Mouse (Mus musculus) thymus, adult 2 months (tissue): ENCODE measurements around the gene Slc39a10. TPM values are rescaled to one million over a fixed set of nuclear protein-coding genes. Genes with fewer than 3 reads are reported as not detected.

Source experiments
- DNase-seq: peaks from one replicate; pipeline ENCODE4 v3.0.0; 2021
- H3K27ac ChIP-seq: fragments of 200-500 bp; 2 replicates; pipeline ENCODE4 v1.5.1; 2012; ENCODE audit warnings: low read length, control low read depth; ENCODE audit not compliant: control insufficient read depth, insufficient read depth
- H3K27me3 ChIP-seq: fragments of 200-500 bp; 2 replicates; pipeline ENCODE4 v1.6.1; 2012; ENCODE audit warnings: mild to moderate bottlenecking, low read length, moderate library complexity, mixed read lengths; ENCODE audit not compliant: control insufficient read depth, insufficient read depth
- H3K36me3 ChIP-seq: fragments of 200-500 bp; 2 replicates; pipeline ENCODE4 v1.6.1; 2012; ENCODE audit warnings: mild to moderate bottlenecking, low read length, moderate library complexity; ENCODE audit not compliant: control insufficient read depth, insufficient read depth
- H3K4me1 ChIP-seq: fragments of 200-500 bp; replicated peaks from 2 replicates; pipeline ENCODE4 v1.6.1; 2012; ENCODE audit warnings: low read length; ENCODE audit not compliant: control insufficient read depth, insufficient read depth
- H3K4me3 ChIP-seq: fragments of 200-500 bp; 2 replicates; pipeline ENCODE4 v1.5.1; 2012; ENCODE audit warnings: mild to moderate bottlenecking, low read length, control low read depth, moderate library complexity; ENCODE audit not compliant: control insufficient read depth, insufficient read depth
- CTCF ChIP-seq: fragments of 200-500 bp; IDR thresholded peaks from 2 replicates; pipeline ENCODE4 v1.5.1; 2012; ENCODE audit warnings: mild to moderate bottlenecking, control low read depth, low read length, moderate library complexity, borderline replicate concordance; ENCODE audit not compliant: control insufficient read depth, poor library complexity, insufficient read depth; ENCODE audit errors: extremely low read depth
- POLR2A ChIP-seq: fragments of 200-500 bp; IDR thresholded peaks from 2 replicates; pipeline ENCODE4 v1.6.1; 2012; ENCODE audit warnings: mild to moderate bottlenecking, low read length, control low read depth, moderate library complexity; ENCODE audit not compliant: control insufficient read depth, poor library complexity, insufficient read depth; ENCODE audit errors: extremely low read depth
- WGBS: fragments of 180-500 bp; shearing (Covaris S2); methylation state at CpG from one replicate; pipeline ENCODE4 v1.1.7; 2018; 5-methylcytosine and 5-hydroxymethylcytosine counted together
- polyA plus RNA-seq: library from polyadenylated mRNA; depleted of rRNA; stranded (reverse); fragments of >200 nt; gene quantifications from 2 replicates; pipeline ENCODE4 v1.2.3, GENCODE M21; 2012

Gene Slc39a10
- polyA plus RNA-seq, 1 experiment: 9.1 TPM

DNA sequence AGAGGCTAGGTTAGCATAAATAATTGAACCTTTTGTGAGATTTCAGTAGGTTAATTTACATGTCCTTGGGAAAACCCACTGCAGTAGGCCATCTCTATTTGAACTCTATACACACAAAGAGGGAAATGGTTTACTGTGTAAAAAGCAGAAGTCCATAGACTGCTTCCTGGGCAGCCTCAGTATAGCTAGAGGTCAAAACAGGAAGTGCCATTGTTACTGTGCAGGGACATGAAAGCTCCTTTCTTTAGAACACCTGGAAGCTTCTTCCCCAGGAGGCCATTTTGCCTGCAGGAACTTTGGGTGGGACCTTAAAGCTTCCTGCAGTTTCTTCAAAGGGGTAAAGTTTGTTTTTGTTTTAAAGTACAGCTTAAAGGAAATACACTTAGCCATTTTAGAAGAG, 29.0 kb upstream of the Slc39a10 start:
- Histone ChIP-seq H3K27me3 (no peaks in the 10 kb centered on the region), H3K36me3 (no peaks in the 10 kb centered on the region), H3K27ac (no peak overlapping the region), H3K4me1 (no peaks in the 10 kb centered on the region), H3K4me3 (no peak overlapping the region)
- no peak for DNase-seq
- TF ChIP-seq CTCF (no peak), POLR2A (no peak)

DNA sequence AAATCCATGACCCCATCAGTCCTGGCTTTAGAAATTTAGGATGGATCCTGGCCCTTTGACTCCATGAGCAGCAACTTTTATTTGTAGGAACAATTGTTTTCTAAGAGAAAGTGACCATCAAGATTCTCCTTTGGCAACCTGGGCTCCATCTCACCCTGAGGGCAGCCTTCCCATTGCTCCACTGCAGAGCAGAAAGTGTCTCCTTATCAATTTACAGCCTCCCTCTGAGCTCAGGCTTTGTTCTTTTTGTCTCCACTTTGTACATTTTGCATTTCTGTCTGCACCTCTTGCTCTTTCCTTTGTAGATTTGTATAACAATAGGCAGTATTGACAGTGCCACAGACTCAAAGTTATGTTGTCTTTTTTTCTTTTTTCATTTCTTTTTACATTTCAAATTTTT, 23.6 kb upstream of the Slc39a10 start:
- H3K27ac ChIP-seq: no peak overlapping the region
- H3K36me3 ChIP-seq: no peaks in the 10 kb centered on the region
- no peak for TF ChIP-seq POLR2A
- TF ChIP-seq CTCF: no peak
- H3K4me3 ChIP-seq: no peak overlapping the region
- no peaks in the 10 kb centered on the region for H3K27me3 ChIP-seq
- no peaks in the 10 kb centered on the region for H3K4me1 ChIP-seq
- no peak for DNase-seq

GRCm38 (mm10) chr1:46914349-46914748, 21.7 kb upstream of the Slc39a10 start:
- no peak overlapping the region for H3K4me3 ChIP-seq
- peak; percentile 24 for DNase-seq
- 79% methylated on average over 1 of the region's 1 CpGs for WGBS

DNA sequence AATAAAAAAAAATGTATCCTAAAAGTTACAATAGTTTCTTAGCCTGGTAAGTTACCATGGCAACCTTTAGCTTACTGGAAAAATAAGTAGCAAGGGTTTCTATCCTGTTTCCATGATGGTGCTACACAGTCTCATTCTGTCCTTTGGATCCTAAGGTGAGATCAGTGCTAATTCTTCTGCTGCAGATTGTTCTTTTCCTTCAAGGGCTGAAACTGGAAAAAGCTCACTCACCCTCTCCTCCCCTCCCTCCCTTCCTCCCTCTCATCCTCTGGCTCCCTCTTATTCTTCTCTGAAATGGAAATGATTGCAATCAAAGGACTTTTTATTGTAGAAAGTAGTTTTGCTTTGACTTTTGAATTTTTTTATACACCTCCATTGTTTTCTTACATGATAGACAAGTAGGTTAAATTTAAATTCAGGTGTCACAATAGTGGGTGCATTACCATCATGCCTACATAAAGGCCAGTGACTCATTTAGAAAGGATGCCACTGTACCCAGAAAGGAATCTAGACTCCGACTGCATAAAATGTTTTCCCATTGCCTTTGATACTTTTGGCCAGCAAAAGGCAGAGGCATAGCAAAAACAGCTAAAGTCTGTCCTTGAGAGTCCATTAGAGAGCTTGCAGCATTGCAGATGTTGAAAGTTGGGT, 20.0 kb upstream of the Slc39a10 start:
- no peak for DNase-seq
- H3K36me3 ChIP-seq: no peaks in the 10 kb centered on the region
- no peaks in the 10 kb centered on the region for H3K4me1 ChIP-seq
- TF ChIP-seq CTCF (no peak), POLR2A (no peak)
- 87% methylated on average over 1 of the region's 1 CpGs for WGBS
- H3K27ac ChIP-seq: no peak overlapping the region
- no peaks in the 10 kb centered on the region for H3K27me3 ChIP-seq
- no peak overlapping the region for H3K4me3 ChIP-seq

More at GRCm38 (mm10) chr1:46914349-46914748, 21.7 kb upstream of the Slc39a10 start:
- H3K27ac ChIP-seq: no peak overlapping the region
- no peaks in the 10 kb centered on the region for H3K36me3 ChIP-seq
- TF ChIP-seq CTCF (no peak), POLR2A (no peak)
- H3K4me1 ChIP-seq: no peaks in the 10 kb centered on the region
- H3K27me3 ChIP-seq: no peaks in the 10 kb centered on the region

DNA sequence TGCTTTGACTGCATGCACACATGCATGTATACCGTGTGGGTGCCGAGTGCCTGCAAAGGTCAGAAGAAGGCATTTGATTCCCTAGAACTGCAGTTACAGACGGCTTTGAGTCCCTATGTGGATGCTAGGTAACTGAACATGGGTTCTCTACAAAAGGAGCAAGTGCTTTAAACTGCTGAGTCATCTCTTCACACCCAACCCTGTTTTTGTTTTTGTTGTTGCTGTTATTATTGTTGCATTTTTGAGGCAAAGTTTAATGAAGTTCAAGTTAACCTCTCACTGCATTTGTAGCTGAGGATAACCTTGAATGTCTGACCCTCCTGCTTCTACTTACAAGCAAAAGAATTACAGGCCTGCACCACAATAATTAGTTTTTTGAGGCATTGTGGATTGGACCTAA, 17.5 kb upstream of the Slc39a10 start:
- H3K27ac ChIP-seq: no peak overlapping the region
- WGBS: 95% methylated on average over 3 of the region's 3 CpGs
- DNase-seq: no peak
- H3K4me3 ChIP-seq: no peak overlapping the region
- H3K36me3 ChIP-seq: no peaks in the 10 kb centered on the region
- no peaks in the 10 kb centered on the region; the same call in 1 of the 2 replicates for H3K4me1 ChIP-seq
- TF ChIP-seq POLR2A (no peak), CTCF (no peak)
- no peaks in the 10 kb centered on the region for H3K27me3 ChIP-seq

GRCm38 (mm10) chr1:46905706-46906105, 13.1 kb upstream of the Slc39a10 start:
- Histone ChIP-seq H3K27ac (no peak overlapping the region), H3K4me3 (no peak overlapping the region), H3K27me3 (no peaks in the 10 kb centered on the region), H3K4me1 (no peaks in the 10 kb centered on the region; the same call in 1 of the 2 replicates), H3K36me3 (no peaks in the 10 kb centered on the region)
- TF ChIP-seq CTCF (no peak), POLR2A (no peak)
- WGBS: 9% methylated on average over 5 of the region's 5 CpGs
- DNase-seq: no peak

- H3K36me3 ChIP-seq: no peaks in the 10 kb centered on the region
- TF ChIP-seq CTCF (no peak), POLR2A (no peak)
- H3K27me3 ChIP-seq: no peaks in the 10 kb centered on the region
- H3K4me1 ChIP-seq: no peaks in the 10 kb centered on the region; the same call in 1 of the 2 replicates
- DNase-seq: no peak
- H3K27ac ChIP-seq: no peak overlapping the region
- no peak overlapping the region for H3K4me3 ChIP-seq
- 85% methylated on average over 2 of the region's 2 CpGs for WGBS
Observed at GRCm38 (mm10) chr1:46902102-46902683, 9.5 kb upstream of the Slc39a10 start.
